Mouse (Mus musculus) CH12.LX (cell line): ENCODE data around the gene Armc8.

ENCODE experiments used
- CHD2 ChIP-seq: IDR thresholded peaks from 2 replicates; pipeline ENCODE4 v1.6.1; 2011; ENCODE audit warnings: low read length, improper control_type of control experiment
- CTCF ChIP-seq, 2 experiments: IDR thresholded peaks in 1 of 2; conservative IDR thresholded peaks in 1 of 2; 2 replicates each; pipeline ENCODE4 v1.5.1; 2011 to 2012; ENCODE audit warnings: low read depth in 2 of 2, low read length in 2 of 2, improper control_type of control experiment in 1 of 2, inconsistent platforms in 1 of 2, mild to moderate bottlenecking in 1 of 2, moderate library complexity in 1 of 2
- EP300 ChIP-seq: IDR thresholded peaks from 2 replicates; pipeline ENCODE4 v1.6.1; 2011; ENCODE audit warnings: low read length, improper control_type of control experiment
- MAZ ChIP-seq: IDR thresholded peaks from 2 replicates; pipeline ENCODE4 v1.6.1; 2012; ENCODE audit warnings: low read depth, mild to moderate bottlenecking, inconsistent platforms, low read length, improper control_type of control experiment, moderate library complexity
- POLR2A ChIP-seq: IDR thresholded peaks from 2 replicates; pipeline ENCODE4 v1.6.1; 2011; ENCODE audit warnings: low read depth, mild to moderate bottlenecking, improper control_type of control experiment, low read length
- TCF12 ChIP-seq: IDR thresholded peaks from 2 replicates; pipeline ENCODE4 v1.6.1; 2014; ENCODE audit warnings: low read depth, mild to moderate bottlenecking, inconsistent platforms, low read length, improper control_type of control experiment
- ZKSCAN1 ChIP-seq: IDR thresholded peaks from 2 replicates; pipeline ENCODE4 v1.6.1; 2012; ENCODE audit warnings: low read depth, inconsistent platforms, low read length, improper control_type of control experiment, borderline replicate concordance

DNA sequence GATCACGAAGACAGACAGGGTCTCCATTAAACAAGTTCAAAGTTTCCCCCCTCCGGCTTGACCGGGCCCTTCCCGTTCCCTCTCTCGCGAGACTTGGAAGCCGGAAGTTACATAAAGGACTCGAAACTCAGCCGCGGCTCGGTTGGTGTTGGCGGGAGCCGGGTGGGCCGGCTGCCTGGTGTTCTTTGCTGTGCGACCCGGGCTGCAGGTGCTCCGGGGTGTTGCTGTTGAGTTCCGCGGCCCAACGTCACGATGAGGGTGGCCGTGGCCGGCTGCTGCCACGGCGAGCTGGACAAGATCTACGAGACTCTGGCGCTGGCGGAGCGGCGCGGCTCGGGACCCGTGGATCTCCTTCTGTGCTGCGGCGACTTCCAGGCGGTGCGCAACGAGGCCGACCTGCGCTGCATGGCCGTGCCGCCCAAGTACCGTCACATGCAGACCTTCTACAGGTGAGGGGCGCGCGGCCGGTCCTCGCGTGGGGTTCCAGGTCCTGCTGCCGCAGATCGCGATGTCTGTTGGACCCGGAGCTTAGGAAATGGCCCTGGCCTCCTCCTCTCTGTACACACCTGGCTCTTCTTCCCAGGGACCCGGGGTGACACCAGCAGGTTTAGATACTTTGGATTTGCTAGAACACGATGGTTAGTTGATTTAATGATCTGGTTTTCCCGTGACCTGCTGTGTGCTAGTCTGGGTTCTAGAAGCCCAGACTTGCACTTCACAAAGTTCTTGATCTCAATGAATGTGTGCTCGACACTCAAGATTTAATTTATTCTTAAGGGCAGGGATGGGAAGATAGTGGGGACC, 7.2 kb upstream of the Armc8 start, which contains the start of gene Dbr1:
- TF ChIP-seq EP300: no peak
- TF ChIP-seq TCF12: peak; percentile 85
- TF ChIP-seq CTCF (conservative IDR thresholded peaks at IDR 0.05 in 1 of 2, IDR thresholded peaks at IDR 0.05 in 1 of 2; ENCODE audit: low read depth in 2 of 2, low read length in 2 of 2): no peak
- TF ChIP-seq POLR2A: peak; percentile 94
- TF ChIP-seq MAZ: no peak
- TF ChIP-seq ZKSCAN1: no peak
- peak; percentile 100 for TF ChIP-seq CHD2
